Mouse (Mus musculus) lung, postnatal 0 days (tissue): ENCODE results near the gene Gfra1.

ENCODE experiments used
- CTCF ChIP-seq: IDR thresholded peaks from 2 replicates; pipeline ENCODE4 v1.5.1; 2016; ENCODE audit warnings: antibody characterized with exemption, mild to moderate bottlenecking
- EP300 ChIP-seq: IDR thresholded peaks from 2 replicates; pipeline ENCODE4 v1.6.1; 2016; ENCODE audit warnings: antibody characterized with exemption, mild to moderate bottlenecking, control low read depth

DNA sequence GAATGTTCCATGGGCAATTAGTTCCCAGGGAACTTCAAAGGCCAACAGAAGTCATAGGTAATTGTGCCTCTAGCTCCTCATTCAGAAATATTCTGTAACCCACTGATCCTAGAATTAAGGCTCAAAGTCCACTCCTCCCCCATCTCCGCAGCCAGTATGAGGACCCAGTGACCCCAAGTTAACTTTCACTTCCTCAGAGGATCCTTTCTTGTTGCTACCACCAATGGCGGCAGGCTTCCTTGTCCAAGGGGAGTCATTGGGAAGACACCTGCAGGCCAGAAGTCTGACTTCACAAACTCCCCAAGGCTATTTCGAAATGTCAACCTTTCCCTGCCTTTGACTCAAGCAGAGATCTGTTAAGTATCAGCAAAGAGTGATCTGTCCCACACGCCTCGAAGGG, 253.1 kb downstream of the Gfra1 start:
- TF ChIP-seq CTCF = no peak
- TF ChIP-seq EP300 = no peak
